Mouse (Mus musculus) liver, embryonic 14.5 days (tissue): ENCODE measurements around the gene Mapk3. TPM values are rescaled to one million over a fixed set of nuclear protein-coding genes. Genes with fewer than 3 reads are reported as not detected.

Experiments used
- ATAC-seq: fragments of 200-750 bp; cut with Nextera tagmentation; 2 replicates; pipeline ENCODE4 v1.8.0; 2017; ENCODE audit warnings: moderate number of reproducible peaks, mild to moderate bottlenecking, moderate library complexity; ENCODE audit not compliant: insufficient read depth
- DNase-seq, 3 experiments: peaks; one replicate each; pipeline ENCODE4 v3.0.0-alpha.2; 2012 to 2013; ENCODE audit warnings: low read depth in 3 of 3, low spot score in 3 of 3
- H3K27ac ChIP-seq: fragments of 300-500 bp; sonication (generic); 2 replicates; pipeline ENCODE4 v1.5.1; 2014; ENCODE audit warnings: moderate library complexity, mild to moderate bottlenecking, control low read depth, inconsistent platforms
- H3K27me3 ChIP-seq: fragments of 300-500 bp; sonication (generic); 2 replicates; pipeline ENCODE4 v1.6.1; 2014; ENCODE audit warnings: mild to moderate bottlenecking, low read length, moderate library complexity; ENCODE audit not compliant: control insufficient read depth, insufficient read depth
- H3K36me3 ChIP-seq: fragments of 300-500 bp; sonication (generic); replicated peaks from 2 replicates; pipeline ENCODE4 v1.6.1; 2014; ENCODE audit warnings: low read depth; ENCODE audit not compliant: control insufficient read depth, insufficient read depth
- H3K4me1 ChIP-seq, 2 experiments: fragments of 200-500 bp in 1 of 2; fragments of 300-500 bp in 1 of 2; sonication (generic) in 1 of 2; replicated peaks; 2 replicates each; pipeline ENCODE4 v1.6.1; 2012 to 2014; ENCODE audit warnings: antibody characterized with exemption in 1 of 2, inconsistent platforms in 1 of 2, low read length in 1 of 2; ENCODE audit not compliant: control insufficient read depth in 2 of 2, insufficient read depth in 2 of 2
- H3K4me2 ChIP-seq: fragments of 300-500 bp; sonication (generic); 2 replicates; pipeline ENCODE4 v1.6.1; 2014; ENCODE audit warnings: low read depth, mild to moderate bottlenecking, control low read depth, moderate library complexity
- H3K4me3 ChIP-seq, 2 experiments: fragments of 200-500 bp in 1 of 2; fragments of 300-500 bp in 1 of 2; sonication (generic) in 1 of 2; 2 replicates each; pipeline ENCODE4 v1.5.1; 2012 to 2014; ENCODE audit warnings: low read depth in 2 of 2, low read length in 2 of 2, mild to moderate bottlenecking in 2 of 2, control low read depth in 1 of 2, inconsistent platforms in 1 of 2, moderate library complexity in 1 of 2; ENCODE audit not compliant: insufficient read depth in 1 of 2
- H3K9ac ChIP-seq: fragments of 300-500 bp; sonication (generic); replicated peaks from 2 replicates; pipeline ENCODE4 v1.6.1; 2014; ENCODE audit warnings: mild to moderate bottlenecking, control low read depth, moderate library complexity
- H3K9me3 ChIP-seq: fragments of 300-500 bp; sonication (generic); 2 replicates; pipeline ENCODE4 v1.6.1; 2016; ENCODE audit warnings: low read length, mixed read lengths; ENCODE audit not compliant: control insufficient read depth
- CTCF ChIP-seq: IDR thresholded peaks from 2 replicates; pipeline ENCODE4 v1.5.1; 2016; ENCODE audit warnings: antibody characterized with exemption, low read depth, control low read depth
- EP300 ChIP-seq: IDR thresholded peaks from 2 replicates; pipeline ENCODE4 v1.6.1; 2016; ENCODE audit warnings: antibody characterized with exemption, low read depth
- WGBS: fragments of 180-500 bp; shearing (Covaris S2); extraction: QIAGEN DNeasy Blood & Tissue Kit; methylation state at CpG from one replicate; pipeline ENCODE4 v1.1.7; 2014; ENCODE audit not compliant: insufficient replicate concordance; 5-methylcytosine and 5-hydroxymethylcytosine counted together
- polyA plus RNA-seq, 2 experiments: library from polyadenylated mRNA; depleted of rRNA in 1 of 2; stranded (reverse) in 1 of 2; unstranded in 1 of 2; fragments of >200 nt; fragmentation: Nextera tagmentation in 1 of 2; extraction: Ambion mirVana in 1 of 2; gene quantifications; 2 replicates each; pipeline versions ENCODE4 v1.2.1 to v1.2.3; 2012 to 2014

The Mapk3 gene
- polyA plus RNA-seq, 2 experiments = 14.4 to 35.9 TPM

DNA sequence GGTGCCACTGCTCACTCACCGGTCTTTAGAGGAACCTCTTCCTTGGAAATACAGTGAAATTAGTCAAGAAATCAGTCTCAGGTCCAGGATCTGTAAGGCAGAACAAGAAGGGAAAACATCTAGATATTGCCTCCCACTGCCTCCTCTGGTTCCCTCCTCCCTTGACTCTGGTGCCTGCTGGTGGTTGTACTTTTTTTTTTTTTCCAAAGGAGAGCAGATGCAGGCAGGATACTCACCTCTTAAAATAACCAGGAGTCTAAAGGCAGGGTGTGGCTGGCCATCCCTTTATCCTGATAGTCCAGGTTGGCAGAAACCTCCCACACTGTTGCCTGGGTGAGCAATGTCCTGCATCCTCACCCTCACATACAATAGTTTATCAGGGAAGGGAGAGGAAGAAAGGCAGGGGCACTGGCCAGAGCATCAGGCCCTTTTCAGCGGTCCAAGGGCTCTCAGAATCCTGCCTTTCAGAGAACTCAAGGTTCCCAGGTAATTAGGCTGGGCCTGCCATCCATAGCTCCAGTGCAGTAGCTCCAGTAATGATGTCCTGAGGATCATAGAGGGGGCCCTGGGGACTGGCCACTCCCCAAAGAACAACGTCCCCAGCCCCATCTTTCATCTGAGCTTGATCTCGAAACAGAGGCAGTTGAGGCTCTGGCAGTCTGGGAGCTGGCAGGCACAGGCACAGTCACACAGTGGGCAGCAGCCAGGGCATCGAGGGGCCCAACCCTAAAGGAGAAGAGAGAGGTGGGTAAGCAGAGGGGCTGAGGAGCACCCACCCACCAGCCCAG, 41.1 kb downstream of the Mapk3 start:
- no peak overlapping the region; the same call in none of the 2 replicates for H3K27ac ChIP-seq
- peak overlapping the region; percentile 99 for H3K4me2 ChIP-seq
- no peaks in the 10 kb centered on the region for H3K9me3 ChIP-seq
- ATAC-seq (no peak), DNase-seq (no peak)
- WGBS = 59% methylated on average over 5 of the region's 5 CpGs
- H3K9ac ChIP-seq = peak overlapping the region; percentile 66
- H3K27me3 ChIP-seq = no peaks in the 10 kb centered on the region
- peaks cover 15% of the 10 kb centered on the region for H3K36me3 ChIP-seq
- TF ChIP-seq EP300 = no peak
- TF ChIP-seq CTCF = no peak
- peaks cover 13 to 23% of the 10 kb centered on the region in 2 experiments for H3K4me1 ChIP-seq
- H3K4me3 ChIP-seq = peak overlapping the region; percentile 70 to 72

DNA sequence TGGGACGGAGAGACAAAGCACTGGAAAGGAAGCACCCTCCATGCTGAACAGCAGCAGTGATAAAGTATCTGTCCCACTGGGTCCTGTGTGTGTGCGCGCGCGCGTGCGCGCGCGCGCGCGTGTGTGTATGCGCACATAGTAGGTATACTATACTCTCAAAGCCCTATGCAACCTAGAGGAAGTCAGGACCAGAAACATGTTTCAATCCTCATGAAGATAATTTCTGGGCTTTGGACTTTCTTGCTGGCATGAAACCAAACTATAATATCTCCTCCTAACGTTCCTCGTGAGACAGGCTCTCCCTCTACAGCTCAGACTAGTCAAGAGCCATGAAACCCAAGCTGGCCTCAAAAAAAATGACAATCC, 41.6 kb downstream of the Mapk3 start:
- WGBS = 91% methylated on average over 16 of the region's 16 CpGs
- H3K4me1 ChIP-seq = peaks cover 13 to 23% of the 10 kb centered on the region in 2 experiments
- DNase-seq (no peak), ATAC-seq (no peak)
- no peak overlapping the region for H3K9ac ChIP-seq
- H3K27me3 ChIP-seq = no peaks in the 10 kb centered on the region
- H3K9me3 ChIP-seq = no peaks in the 10 kb centered on the region
- no peak overlapping the region for H3K27ac ChIP-seq
- TF ChIP-seq CTCF = no peak
- TF ChIP-seq EP300 = no peak
- H3K36me3 ChIP-seq = peaks cover 10% of the 10 kb centered on the region
- no peak overlapping the region for H3K4me3 ChIP-seq
- no peak overlapping the region for H3K4me2 ChIP-seq

DNA sequence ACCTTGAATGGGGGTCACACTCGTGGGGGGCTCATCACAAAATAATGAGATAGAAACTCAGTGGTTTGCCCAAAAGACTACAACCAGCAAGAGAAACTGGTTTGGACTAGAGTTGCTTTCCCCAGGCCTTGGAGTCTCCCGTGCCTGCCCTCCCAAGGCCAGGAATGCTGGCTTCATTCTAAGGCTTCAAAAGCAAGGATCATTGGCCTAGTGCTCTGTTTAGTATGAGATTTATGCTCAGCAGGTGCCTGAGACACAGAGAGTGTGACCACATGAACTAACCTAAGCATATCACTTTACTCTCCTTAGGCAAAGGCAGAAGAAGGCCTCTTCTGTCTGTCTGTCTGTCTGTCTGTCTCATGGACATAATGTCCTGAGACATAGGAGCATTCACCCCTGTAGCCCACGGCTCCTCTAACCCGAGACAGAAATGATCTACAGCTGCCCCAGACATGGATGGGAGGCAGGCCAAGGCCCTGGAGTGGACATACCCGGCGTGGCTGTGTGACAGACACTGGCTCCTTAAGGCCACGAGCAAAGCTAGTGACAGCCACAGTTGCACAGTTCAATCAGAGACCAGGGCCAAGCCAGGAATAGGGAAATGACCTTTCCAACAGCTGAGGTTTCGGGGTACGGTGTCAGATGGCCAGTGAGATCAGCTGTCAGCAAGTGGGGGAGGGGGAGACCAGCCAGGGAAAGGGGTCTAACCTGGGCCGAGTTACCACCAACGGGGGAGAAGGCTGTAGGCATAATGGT, 42.9 kb downstream of the Mapk3 start:
- Histone ChIP-seq H3K9ac (no peak overlapping the region), H3K4me2 (no peak overlapping the region), H3K36me3 (no peaks in the 10 kb centered on the region; the same call in 1 of the 2 replicates), H3K4me1 (peaks cover 13 to 17% of the 10 kb centered on the region in 2 experiments), H3K4me3 (no peak overlapping the region), H3K27ac (no peak overlapping the region), H3K27me3 (no peaks in the 10 kb centered on the region), H3K9me3 (no peaks in the 10 kb centered on the region)
- DNase-seq (no peak), ATAC-seq (no peak)
- WGBS = 74% methylated on average over 11 of the region's 11 CpGs
- no peak for TF ChIP-seq EP300
- TF ChIP-seq CTCF = no peak

DNA sequence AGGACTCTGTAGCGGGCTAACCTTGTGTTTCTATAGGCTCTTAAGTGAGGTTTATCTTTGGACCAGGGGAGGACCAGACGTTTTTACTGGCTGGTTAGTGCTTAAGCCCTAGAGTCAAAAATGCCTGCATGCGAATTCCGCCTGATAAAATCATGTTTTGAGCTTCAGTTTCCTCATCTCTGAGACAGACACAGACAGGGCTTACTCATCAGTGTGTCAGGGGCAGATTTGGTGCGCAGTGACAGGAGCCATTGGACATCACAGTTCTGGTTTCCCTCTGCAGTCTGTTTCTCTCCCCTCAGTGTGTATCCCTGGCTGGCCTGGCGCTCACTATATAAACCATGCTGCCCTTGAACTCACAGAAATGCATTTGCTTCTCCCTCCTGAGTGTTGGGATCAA, 43.8 kb downstream of the Mapk3 start:
- Histone ChIP-seq H3K27me3 (no peaks in the 10 kb centered on the region), H3K9ac (no peak overlapping the region), H3K4me3 (no peak overlapping the region), H3K4me2 (no peak overlapping the region), H3K27ac (no peak overlapping the region), H3K9me3 (no peaks in the 10 kb centered on the region), H3K36me3 (no peaks in the 10 kb centered on the region; the same call in 1 of the 2 replicates), H3K4me1 (peaks cover 8 to 14% of the 10 kb centered on the region in 2 experiments)
- no peak for DNase-seq
- TF ChIP-seq CTCF (no peak), EP300 (no peak)
- no peak for ATAC-seq
- 34% methylated on average over 6 of the region's 6 CpGs for WGBS

DNA sequence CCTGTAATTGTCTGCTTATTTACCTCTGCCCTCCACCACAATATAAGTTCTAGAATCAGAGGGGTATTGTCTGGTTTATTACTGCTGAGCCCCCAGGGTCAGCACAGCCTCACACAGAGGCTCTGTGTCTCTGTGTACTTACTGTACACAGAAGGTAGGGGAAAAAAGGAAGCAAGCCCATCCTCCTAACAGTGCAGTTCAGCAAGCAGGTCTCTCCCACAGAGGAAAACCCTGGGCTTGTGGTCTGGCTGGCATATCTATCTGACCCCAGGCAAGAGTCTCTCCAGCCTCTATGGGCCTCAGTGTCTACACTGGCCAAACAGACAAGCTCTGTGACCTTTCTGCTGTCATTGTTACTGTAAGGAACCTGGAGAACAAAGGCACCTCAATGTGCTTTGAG, 44.4 kb downstream of the Mapk3 start:
- Histone ChIP-seq H3K4me1 (peaks cover 11 to 15% of the 10 kb centered on the region in 2 experiments), H3K36me3 (no peaks in the 10 kb centered on the region; the same call in 1 of the 2 replicates), H3K9me3 (no peaks in the 10 kb centered on the region), H3K4me2 (no peak overlapping the region), H3K27ac (no peak overlapping the region), H3K4me3 (no peak overlapping the region), H3K9ac (no peak overlapping the region), H3K27me3 (no peaks in the 10 kb centered on the region)
- TF ChIP-seq CTCF (no peak), EP300 (no peak)
- ATAC-seq (no peak), DNase-seq (no peak)
